ENCODE assay signal across 21 mouse cellular contexts in genomic region chr7:134436917-134437316, GRCm38 (mm10). TPM values are rescaled to one million over a fixed set of nuclear protein-coding genes. Genes with fewer than 3 reads are reported as not detected.
"Had no signal": no experiment of that assay in that cellular context is flagged by ENCODE, and none has a peak within 500 bp of the region (broad histone marks: within the 10 kb centered on the region; RNA-seq: fewer than 3 reads in every experiment).

No protein-coding gene starts in this region.

- H3K36me3 ChIP-seq: midbrain, embryonic 10.5 days; midbrain, embryonic 12.5 days; neural tube, embryonic 13.5 days; neural tube, embryonic 15.5 days had no signal

- ATAC-seq: midbrain, embryonic 16.5 days had no signal

- H3K4me3 ChIP-seq: midbrain, embryonic 10.5 days; midbrain, embryonic 12.5 days; myocyte; neural tube, embryonic 13.5 days; neural tube, embryonic 15.5 days had no signal

- DNase-seq: lung, adult 18-20 months; lung, embryonic 14.5 days; lung, postnatal 10 days; lung, postnatal 4 days; midbrain, embryonic 14.5 days; retina, postnatal 1 day; right cerebral cortex, adult 18-20 months; right cerebral cortex, postnatal 25 days; right cerebral cortex, postnatal 4 days; spleen, adult 18-20 months; thymus, adult 18-20 months; thymus, postnatal 25 days; thymus, postnatal 4 days had no signal

- H3K9ac ChIP-seq: lung, embryonic 14.5 days; midbrain, embryonic 12.5 days; neural tube, embryonic 13.5 days; neural tube, embryonic 15.5 days had no signal

- H3K4me2 ChIP-seq: lung, embryonic 14.5 days; midbrain, embryonic 12.5 days; neural tube, embryonic 13.5 days; neural tube, embryonic 15.5 days had no signal

- H3K9me3 ChIP-seq: midbrain, embryonic 10.5 days; midbrain, embryonic 12.5 days; neural tube, embryonic 13.5 days; neural tube, embryonic 15.5 days had no signal

- H3K27me3 ChIP-seq: midbrain, embryonic 12.5 days; neural tube, embryonic 13.5 days; neural tube, embryonic 15.5 days had no signal

- H3K4me1 ChIP-seq: midbrain, embryonic 10.5 days; midbrain, embryonic 12.5 days; neural tube, embryonic 13.5 days; neural tube, embryonic 15.5 days had no signal

- H3K27ac ChIP-seq: midbrain, embryonic 10.5 days; midbrain, embryonic 12.5 days; neural tube, embryonic 13.5 days; neural tube, embryonic 15.5 days had no signal

RNA-seq across cellular contexts. Expression of gene D7Ertd443e, which starts 51.5 kb away (rescaled TPM):
- polyA plus RNA-seq: liver, embryonic 16.5 days; midbrain, embryonic 10.5 days; midbrain, embryonic 12.5 days; small intestine, adult 2 months had no signal
